Mouse (Mus musculus) spleen, postnatal 4 days (tissue): Measurements from ENCODE around the gene Ctsd.
"Not testable (repeated sequence)": the region's sequence is repeated elsewhere in the genome, so short reads cannot be mapped to it uniquely, and the experiment has no call there.

Experiments
- DNase-seq, 2 experiments: peaks; one replicate each; pipeline ENCODE4 v3.0.0; 2022; ENCODE audit warnings: low spot score in 2 of 2

Ctsd gene

DNA sequence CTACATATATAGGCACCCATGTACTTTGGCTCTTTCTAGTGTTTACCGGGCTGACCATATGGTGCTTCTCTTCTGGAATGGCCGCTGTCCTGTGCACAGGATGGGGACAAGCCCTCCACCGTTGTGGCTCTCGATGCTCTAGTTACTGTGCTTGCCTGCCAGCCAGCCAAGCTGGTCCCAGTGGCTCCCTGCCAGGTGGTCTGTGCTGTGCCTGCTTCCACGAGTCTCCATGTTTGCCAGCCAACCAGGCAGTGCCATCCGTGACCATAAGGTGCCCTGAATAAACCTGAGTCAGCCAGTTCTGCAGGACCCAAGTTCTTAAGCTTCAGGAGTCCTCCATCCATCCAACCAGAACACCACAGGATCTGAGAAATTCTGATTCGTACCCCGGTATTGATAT is 52.7 kb downstream of the Ctsd start:
- no peak for DNase-seq

DNA sequence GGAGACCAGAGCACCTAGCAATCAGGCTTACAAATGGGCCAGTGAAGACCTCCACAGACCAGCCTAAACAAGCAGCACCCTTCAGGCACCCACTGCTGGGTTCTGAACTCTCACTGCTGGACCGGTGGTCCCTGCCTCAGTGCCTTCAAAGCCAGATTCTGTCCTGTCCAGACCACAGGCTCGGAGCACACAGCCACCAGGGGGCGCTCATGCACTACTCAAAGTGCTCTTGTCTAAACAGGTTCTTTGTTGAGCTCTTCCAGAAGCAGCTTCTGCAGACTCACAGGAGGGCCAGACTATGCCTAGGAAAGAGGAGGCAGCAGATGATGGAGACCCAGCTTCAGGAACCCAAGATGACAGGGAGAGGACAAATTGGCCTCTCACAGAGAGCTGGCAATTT is 53.6 kb downstream of the Ctsd start:
- DNase-seq, result peak; percentile 83 to 96

DNA sequence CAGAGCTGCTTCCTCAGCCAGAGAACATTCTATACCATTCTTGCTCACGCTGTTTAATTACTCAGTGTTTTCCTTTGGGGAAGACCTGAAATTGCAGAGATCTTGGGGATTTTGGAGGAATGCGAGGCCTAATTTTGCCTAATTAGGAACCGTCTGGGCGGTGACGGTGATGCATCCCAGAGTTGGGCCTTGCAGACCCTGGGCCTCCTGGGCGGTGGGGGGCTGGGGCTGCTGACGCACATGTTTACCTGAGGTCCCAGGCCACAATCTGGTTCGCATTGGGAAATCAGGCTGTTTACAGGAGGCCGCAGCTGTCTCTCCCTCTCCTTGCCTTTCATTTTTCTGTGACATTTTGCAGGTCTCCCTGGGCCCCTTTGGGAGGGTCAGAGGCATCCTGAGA is 55.1 kb downstream of the Ctsd start:
- DNase-seq, result not testable (repeated sequence)

DNA sequence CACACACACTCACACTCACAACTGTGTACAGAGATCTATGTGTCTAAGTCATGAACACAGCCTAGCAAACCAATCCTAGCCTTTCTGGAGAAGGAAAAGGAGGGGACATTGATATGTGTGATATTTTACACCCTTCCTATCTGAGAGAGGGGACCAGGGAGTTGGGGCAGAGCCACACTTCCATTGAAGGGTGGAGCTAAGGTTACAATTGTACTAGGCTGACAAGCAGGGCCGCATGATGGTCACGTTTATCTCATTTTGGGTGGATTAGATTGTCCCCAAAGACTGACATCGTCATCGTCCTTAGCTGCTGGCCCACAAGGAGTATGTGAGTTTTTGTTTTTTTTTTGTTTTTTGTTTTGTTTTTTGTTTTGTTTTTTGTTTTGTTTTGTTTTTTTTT is 56.6 kb downstream of the Ctsd start:
- DNase-seq, result no peak

DNA sequence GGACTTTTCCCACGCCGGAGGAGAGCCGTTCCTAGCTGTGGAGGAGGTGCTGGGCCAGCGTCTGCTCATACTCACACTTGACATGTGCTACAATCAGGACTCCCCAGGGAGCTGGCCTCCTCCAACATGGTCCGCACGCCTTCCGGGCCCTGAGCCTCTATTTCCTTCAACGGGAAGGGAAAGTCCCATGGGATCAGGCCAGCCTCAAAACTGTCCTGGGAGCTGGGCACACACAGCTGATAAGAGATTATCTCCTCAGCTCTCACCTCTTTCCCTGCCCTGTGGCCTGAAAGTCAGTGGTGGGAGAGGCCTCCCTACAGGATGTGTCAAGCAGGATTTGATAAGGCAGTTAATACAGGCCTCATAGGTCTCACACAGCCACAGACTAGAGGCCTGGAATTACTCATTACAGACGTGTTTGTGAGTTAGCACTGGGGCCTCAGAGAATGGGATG is 57.5 kb downstream of the Ctsd start:
- no peak for DNase-seq

DNA sequence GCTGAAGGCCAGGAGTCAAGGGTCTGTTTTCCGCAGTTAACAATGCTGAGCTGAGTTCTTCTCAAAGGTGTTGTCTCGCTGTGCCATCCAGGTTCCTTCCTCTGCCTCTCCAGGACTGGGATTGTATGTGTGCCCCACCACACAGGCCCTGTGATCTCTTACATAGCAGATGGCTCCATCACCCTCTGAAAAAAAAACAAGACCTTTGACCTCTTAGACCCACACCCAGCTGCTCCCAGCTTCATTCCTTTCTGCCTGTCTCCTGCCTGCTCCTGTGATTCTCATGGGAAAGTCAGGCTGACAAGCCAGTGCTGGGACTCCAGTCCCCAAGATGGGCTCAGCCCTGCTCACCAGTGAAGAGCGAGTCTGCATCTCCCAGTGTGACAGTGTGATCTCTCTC is 59.3 kb downstream of the Ctsd start:
- DNase-seq, result no peak

DNA sequence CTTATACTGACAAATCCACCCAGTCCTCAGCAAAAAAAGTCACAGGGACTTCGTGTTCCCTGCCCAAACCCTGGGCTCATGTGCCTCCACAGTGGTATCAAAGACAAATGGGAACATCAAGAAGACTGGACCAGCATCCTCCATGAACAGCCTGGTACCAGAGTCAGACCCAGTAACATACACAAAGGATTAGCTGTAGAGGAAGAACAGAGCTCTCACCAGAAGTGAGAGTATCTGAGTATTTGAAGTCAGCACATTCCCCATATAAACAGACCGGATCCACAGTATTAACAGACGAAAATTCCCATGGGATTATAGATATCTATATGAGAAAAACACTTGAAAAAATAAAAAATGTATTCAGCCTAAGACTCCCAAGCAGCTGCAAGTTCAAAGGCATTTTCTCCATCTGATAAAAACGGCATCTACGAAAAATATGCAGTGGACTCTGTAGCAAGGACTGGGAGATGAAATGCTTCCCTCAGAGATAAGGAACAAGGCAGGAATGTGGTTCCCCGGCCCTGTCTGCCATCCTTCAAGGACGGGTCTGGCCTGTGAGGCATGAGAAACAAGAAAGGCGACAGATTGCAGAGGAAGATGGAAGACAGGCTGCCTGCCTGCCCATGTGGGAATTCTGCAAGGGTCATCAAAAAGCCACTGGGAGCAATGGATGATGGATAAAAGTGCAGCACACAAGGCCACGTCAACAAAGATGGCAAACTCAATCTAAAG is 61.0 kb downstream of the Ctsd start:
- no peak for DNase-seq
